Mouse (Mus musculus) layer of hippocampus, postnatal 36 days (tissue): Measurements from ENCODE around the gene Usp17lc. TPM values are rescaled to one million over a fixed set of nuclear protein-coding genes. Genes with fewer than 3 reads are reported as not detected.
"Not testable (repeated sequence)": the region's sequence is repeated elsewhere in the genome, so short reads cannot be mapped to it uniquely, and the experiment has no call there.

Experiments
- DNase-seq, 2 experiments: peaks; one replicate each; pipeline ENCODE4 v3.0.0; 2022
- microRNA-seq, 2 experiments: library from miRNA; unstranded; fragments of <30 nt; microRNA quantifications; one replicate each; pipeline ENCODE4 v1.2.0; 2021
- total RNA-seq, 2 experiments: library from RNA; stranded (reverse); gene quantifications; 2 replicates each; pipeline ENCODE4 v1.2.3; 2021

Usp17lc gene
- not detected for total RNA-seq

- not testable (repeated sequence) for DNase-seq
These were observed at the start of gene Usp17lc for GRCm38 (mm10) chr7:103414772-103415171. Gene Usp17lc (plus strand): TSS chr7:103415072.

- no peak for DNase-seq
These were observed 28.8 kb upstream of the Usp17lc start, which contains the start of gene Olfr603 for GRCm38 (mm10) chr7:103386077-103386476. Gene Olfr603 (minus strand): TSS chr7:103386177.

GRCm38 (mm10) chr7:103397758-103398157 is 17.1 kb upstream of the Usp17lc start:
- no peak for DNase-seq

- DNase-seq: no peak
These were observed 15.9 kb upstream of the Usp17lc start for GRCm38 (mm10) chr7:103398981-103399380.

GRCm38 (mm10) chr7:103406521-103407055 is 8.3 kb upstream of the Usp17lc start:
- DNase-seq: not testable (repeated sequence)

- no peak for DNase-seq
These were observed 30.5 kb downstream of the Usp17lc start, which contains the start of gene Olfr605 for GRCm38 (mm10) chr7:103445339-103445738. Gene Olfr605 (minus strand): TSS chr7:103445439.

GRCm38 (mm10) chr7:103448746-103449145 is 33.9 kb downstream of the Usp17lc start, which contains the start of gene Olfr606:
Gene Olfr606 (plus strand): TSS chr7:103449046.
- no peak for DNase-seq

- no peak for DNase-seq
These were observed 45.7 kb downstream of the Usp17lc start for GRCm38 (mm10) chr7:103460590-103460989.

Small RNA genes lying within 50 kb of the gene (microRNA-seq; reads per million reads assigned to microRNA genes)
- gene Gm25774: 0 reads per million in 2 experiments

Other genes starting within 250 kb of the Usp17lc start
- not detected for gene Olfr591, start 236.7 kb upstream of the Usp17lc start, total RNA-seq
- not detected for gene Olfr592, start 230.3 kb upstream of the Usp17lc start, total RNA-seq
- not detected for gene Olfr593, start 203.2 kb upstream of the Usp17lc start, total RNA-seq
- gene Olfr594, start 198.1 kb upstream of the Usp17lc start, total RNA-seq: not detected
- not detected for gene Usp17ld, start 162.6 kb upstream of the Usp17lc start, total RNA-seq
- not detected for gene Olfr596, start 109.4 kb upstream of the Usp17lc start, total RNA-seq
- gene Olfr597, start 98.8 kb upstream of the Usp17lc start, total RNA-seq: not detected
- not detected for gene Olfr598, start 91.5 kb upstream of the Usp17lc start, total RNA-seq
- not detected for gene Olfr599, start 79.2 kb upstream of the Usp17lc start, total RNA-seq
- not detected for gene Olfr600, start 65.4 kb upstream of the Usp17lc start, total RNA-seq
- not detected for gene Olfr601, start 52.4 kb upstream of the Usp17lc start, total RNA-seq
- gene Olfr603, start 28.9 kb upstream of the Usp17lc start, total RNA-seq: not detected
- gene Olfr605, start 30.4 kb downstream of the Usp17lc start, total RNA-seq: not detected
- gene Olfr606, start 34.0 kb downstream of the Usp17lc start, total RNA-seq: not detected
- not detected for gene Olfr607, start 49.1 kb downstream of the Usp17lc start, total RNA-seq
- gene Olfr608, start 54.8 kb downstream of the Usp17lc start, total RNA-seq: not detected
- not detected for gene Olfr609, start 83.0 kb downstream of the Usp17lc start, total RNA-seq
- gene Olfr610, start 97.0 kb downstream of the Usp17lc start, total RNA-seq: not detected
- gene Olfr611, start 105.8 kb downstream of the Usp17lc start, total RNA-seq: not detected
- gene Olfr612, start 127.6 kb downstream of the Usp17lc start, total RNA-seq: not detected
- not detected for gene Olfr613, start 133.0 kb downstream of the Usp17lc start, total RNA-seq
- not detected for gene Olfr615, start 141.0 kb downstream of the Usp17lc start, total RNA-seq
- gene Olfr616, start 154.1 kb downstream of the Usp17lc start, total RNA-seq: not detected
- gene Olfr617, start 158.0 kb downstream of the Usp17lc start, total RNA-seq: not detected
- not detected for gene Olfr618, start 175.0 kb downstream of the Usp17lc start, total RNA-seq
- gene Olfr619, start 185.5 kb downstream of the Usp17lc start, total RNA-seq: not detected
- gene Olfr620, start 197.5 kb downstream of the Usp17lc start, total RNA-seq: not detected
- not detected for gene Olfr622, start 227.6 kb downstream of the Usp17lc start, total RNA-seq
- gene Olfr623, start 248.6 kb downstream of the Usp17lc start, total RNA-seq: not detected